Mouse (Mus musculus) layer of hippocampus, adult 11-12 months (tissue): ENCODE measurements around the gene Zfp846.
A peak's percentile ranks its signal among the peaks of the same experiment; 100 is the strongest.
"Not testable (repeated sequence)": the region's sequence is repeated elsewhere in the genome, so short reads cannot be mapped to it uniquely, and the experiment has no call there.

ENCODE experiments used
- DNase-seq: peaks from one replicate; pipeline ENCODE4 v3.0.0; 2022; ENCODE audit warnings: low spot score

Zfp846 gene

GRCm38 (mm10) chr9:20581175-20581634, at the start of gene Zfp846:
Gene Zfp846 (plus strand): TSS chr9:20581291.
- peak; percentile 100 for DNase-seq

DNA sequence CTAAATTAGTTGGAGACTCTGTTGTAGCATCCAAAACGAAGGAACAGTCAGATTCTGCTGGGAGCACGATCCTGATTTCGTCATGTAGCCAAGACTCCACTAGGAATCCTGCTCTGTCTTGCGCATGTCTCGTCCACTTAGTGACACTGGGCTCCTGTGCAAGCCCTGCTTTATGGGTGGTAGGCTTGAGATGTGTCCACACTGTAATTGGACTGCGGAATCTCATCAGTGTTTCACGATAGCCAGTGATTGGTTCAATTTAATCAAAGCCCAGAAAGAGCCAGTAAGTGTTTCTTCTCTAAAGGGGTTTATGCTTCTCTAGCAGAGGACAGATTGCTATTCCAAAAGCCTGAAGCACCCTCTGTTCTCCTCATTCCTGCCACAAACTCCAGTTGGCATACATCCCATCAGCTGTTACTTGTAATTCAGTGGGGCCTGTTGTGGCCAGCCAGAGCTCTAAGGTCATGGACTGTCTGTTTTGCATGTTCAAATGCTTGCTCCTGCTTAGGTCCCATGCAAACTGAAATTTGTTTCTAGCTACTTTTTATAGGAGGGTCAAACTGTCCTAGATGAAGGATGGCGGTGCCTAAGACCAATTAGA, 46.7 kb upstream of the Zfp846 start:
- peak; percentile 35 for DNase-seq

GRCm38 (mm10) chr9:20536598-20536997, 44.5 kb upstream of the Zfp846 start:
- no peak for DNase-seq

DNA sequence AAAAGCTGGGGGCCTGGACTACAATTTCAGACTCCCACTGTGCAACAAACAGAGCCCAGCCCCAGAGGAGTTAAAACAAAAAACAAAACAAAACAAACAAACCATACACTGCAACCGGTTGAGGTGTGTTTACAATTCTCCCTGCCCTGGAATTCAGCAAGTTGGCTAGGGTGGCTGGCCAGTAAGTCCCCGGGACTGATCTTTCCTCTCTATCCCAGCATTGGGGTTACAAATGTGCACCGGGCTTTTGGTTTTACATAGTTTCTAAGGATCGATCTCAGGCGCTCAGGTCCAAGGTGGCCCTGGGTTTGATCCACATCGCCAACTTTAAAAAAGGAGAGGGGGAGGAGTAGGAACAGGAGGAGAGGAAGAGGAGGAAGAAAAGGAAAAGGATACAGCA, 37.6 kb upstream of the Zfp846 start:
- no peak for DNase-seq

DNA sequence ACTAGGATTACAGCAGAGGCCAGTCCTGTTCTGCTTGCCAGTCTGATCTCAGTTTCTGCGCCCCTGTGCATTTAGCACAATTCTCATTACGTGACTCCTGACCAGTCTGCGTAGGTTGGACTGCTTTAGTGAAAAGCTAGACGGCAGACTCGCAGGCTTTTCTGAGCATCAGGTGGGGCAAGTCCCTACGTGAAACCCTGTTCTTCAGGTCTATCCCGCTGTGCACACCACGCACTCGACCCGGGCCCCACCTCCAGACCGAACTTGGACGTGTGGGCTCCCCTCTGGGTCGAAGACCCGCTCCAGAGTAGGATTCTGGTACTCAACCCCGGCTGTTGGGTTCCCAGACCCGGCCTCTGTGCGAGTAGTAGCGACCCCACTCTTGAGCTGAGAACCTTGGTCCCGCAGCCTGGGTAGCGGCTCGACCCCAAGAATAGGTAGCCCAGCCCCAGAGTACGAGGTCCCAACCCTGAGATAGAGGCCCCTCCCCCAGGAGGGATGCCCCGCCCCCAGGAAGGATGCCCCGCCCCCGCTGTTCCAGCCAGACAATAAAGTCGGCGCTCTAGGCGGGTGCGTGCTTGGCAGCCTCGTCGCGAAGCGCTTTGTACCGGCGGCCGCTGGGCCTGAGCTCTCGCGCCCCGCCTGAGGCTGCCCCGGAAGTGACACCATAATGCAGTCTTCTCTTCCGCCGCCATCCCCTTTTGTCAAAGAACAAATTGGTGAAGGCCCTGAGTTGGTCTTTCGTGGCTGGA, 36.8 kb upstream of the Zfp846 start:
- peak; percentile 80 for DNase-seq

DNA sequence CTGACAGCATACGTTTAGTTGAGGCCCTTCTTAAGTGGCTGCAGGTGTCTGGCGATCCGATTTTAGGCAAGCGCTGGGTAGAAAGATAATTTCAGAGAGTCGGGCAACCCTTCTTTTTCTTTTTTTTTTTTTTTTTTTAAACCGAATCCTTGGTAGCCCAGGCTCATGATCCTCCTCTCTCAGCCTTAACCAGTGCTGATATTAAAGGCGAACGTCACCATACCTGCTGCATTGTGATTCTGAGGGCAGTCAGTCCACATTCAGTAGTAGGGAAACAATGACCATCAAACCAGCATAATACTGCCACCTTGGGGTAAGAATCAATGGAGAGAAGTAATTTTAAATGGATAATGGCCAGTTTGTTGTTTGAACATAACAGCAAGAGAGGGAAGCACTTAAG, 35.9 kb upstream of the Zfp846 start:
- DNase-seq, result peak; percentile 12

DNA sequence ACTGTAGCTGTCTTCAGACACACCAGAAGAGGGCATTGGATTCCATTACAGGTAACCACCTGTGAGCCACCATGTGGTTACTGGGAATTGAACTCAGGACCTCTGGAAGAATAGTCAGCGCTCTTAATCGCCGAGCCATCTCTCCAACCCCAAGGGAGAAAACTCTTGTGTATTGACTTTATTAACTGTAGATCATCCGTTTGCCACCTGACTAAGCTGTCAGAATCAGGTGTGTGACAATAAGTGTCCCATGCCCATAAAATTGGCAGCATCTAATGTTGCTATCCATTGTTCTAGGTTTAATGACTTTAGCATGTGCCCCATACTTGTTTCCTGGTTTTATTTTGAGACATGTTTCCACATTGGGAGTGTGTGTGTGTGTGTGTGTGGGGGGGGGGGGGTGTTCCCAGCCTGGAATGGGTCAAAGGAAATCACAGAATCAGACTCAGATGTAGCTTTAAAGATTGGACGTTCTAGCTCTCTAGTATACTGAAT, 29.3 kb upstream of the Zfp846 start:
- no peak for DNase-seq

GRCm38 (mm10) chr9:20552698-20553097, 28.4 kb upstream of the Zfp846 start:
- DNase-seq, result no peak

DNA sequence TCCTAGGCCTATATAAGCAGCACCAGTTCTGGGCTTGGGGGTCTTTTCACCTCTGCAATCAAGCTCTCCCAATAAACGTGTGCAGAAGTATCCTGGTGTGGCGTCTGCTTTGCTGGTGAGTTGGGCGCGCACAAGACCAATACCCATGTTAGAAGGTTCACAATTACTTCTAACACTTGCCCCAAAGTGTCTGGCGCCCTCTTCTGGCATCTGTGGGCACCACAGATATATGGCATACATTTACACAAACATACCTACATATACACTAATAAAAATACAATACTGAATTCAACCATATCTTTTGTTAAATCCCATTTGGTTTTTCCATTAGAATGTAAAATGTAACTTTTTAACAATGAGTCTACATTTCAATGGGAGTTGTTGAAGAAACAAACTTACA, 18.9 kb upstream of the Zfp846 start:
- DNase-seq, result no peak

- DNase-seq, result not testable (repeated sequence)
Measured at GRCm38 (mm10) chr9:20565326-20566030, 15.6 kb upstream of the Zfp846 start.

GRCm38 (mm10) chr9:20571060-20571459, 10.0 kb upstream of the Zfp846 start:
- no peak for DNase-seq

GRCm38 (mm10) chr9:20576591-20576990, 4.5 kb upstream of the Zfp846 start:
- DNase-seq, result no peak

- DNase-seq, result no peak
Measured at GRCm38 (mm10) chr9:20601270-20601669, 20.2 kb downstream of the Zfp846 start.

GRCm38 (mm10) chr9:20606269-20606668, 25.2 kb downstream of the Zfp846 start:
- DNase-seq, result no peak

DNA sequence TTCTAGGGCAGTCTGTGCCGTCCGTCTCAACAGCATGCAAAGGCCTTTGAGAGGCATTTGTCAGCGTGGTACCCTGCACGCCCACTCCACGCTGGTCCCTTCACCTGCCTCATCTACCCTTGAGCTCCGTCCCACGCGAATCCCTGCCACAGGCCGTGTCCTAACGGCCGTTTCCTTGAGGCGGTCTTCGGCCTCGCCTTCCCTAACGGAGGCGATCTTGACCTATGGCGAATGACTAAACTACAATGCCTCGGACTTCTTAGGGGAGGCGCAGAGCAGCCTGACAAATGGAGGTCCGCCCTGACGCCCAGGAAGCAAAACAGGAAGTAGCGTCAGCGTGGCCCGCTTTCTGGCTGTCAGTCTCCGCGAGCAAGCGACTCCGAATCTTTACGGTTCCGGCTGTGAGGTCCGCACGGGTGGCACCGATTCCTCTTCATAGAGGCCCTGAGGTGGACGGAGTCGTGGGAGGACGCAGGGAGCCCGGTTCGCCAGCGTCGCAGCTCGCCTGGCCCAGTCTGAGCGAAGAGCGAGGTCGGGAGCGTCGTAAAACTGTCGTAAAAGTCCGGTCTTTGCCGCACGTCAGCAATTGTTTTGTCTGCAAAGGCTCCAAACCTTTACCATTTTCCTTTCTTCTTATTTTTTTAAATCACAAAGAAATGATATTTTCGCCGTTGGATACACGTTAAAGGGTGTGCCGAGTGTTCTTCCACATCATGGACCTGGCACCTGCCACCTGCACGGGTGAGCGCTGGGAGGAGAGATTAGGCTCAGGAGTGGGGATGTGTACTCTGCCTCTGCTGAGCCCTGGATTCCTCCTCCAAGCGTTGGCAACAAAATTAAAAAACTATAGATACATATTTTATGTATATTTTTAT, 26.2 kb downstream of the Zfp846 start:
- peak; percentile 87 for DNase-seq

DNA sequence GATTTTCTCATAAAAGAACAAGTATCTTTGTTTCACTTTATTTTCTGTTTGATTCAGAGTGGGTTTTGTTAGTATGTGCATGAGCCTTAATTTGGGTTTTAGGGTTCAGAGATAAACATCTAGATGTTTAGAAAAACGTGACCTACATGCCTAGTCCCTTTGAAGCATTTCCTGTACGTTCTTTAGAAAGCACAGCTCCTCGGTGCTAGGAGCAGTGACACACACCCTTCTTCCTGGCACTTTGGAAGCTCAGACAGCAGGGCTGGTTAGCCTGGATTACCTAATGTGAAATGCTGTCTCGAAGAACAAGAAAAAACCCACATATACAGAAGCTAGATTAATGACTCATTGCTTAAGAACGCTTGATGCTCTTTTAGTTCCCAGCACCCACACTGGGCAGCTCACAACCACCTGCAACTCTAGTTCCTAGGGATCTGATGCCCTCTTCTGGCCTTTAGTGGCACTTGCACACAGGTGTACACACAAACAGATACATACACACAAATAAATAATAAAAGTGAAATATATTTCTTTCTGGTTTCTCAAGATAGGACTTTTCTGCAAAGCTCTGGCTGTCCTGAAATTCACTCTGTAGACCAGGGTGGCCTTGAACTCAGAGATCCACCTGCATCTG, 28.9 kb downstream of the Zfp846 start:
- DNase-seq, result no peak

GRCm38 (mm10) chr9:20611976-20612375, 30.9 kb downstream of the Zfp846 start:
- DNase-seq, result no peak

GRCm38 (mm10) chr9:20616685-20617084, 35.6 kb downstream of the Zfp846 start:
- DNase-seq, result no peak

DNA sequence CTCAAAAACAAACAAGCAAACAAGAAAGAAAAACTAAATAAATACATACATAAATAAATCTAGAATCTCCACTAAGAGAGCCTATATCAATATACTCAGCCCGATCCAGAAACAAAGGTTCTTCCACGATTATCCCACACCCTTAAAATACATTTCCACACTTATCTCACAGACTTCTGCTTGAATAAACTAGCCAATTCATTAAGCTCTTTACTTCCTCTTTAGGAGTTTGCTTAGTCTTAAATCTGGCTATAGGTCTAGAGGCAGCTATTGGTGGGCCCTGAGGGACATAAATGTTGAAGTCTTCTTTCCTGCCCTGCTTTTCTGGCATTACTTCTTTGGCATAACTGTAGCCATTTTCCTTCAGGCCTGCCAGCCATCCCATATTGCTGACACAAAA, 50.2 kb downstream of the Zfp846 start:
- DNase-seq, result no peak

GRCm38 (mm10) chr9:20635676-20636075, 54.6 kb downstream of the Zfp846 start:
- DNase-seq, result not testable (repeated sequence)

GRCm38 (mm10) chr9:20636256-20636655, 55.2 kb downstream of the Zfp846 start:
- no peak for DNase-seq
